Mouse (Mus musculus): ENCODE results near the gene Tcf21. TPM values are rescaled to one million over a fixed set of nuclear protein-coding genes. Genes with fewer than 3 reads are reported as not detected.

Gene Tcf21
- polyA plus RNA-seq, 1 experiment: not detected

GRCm38 (mm10) chr10:22818600-22819238 lies 1.3 kb downstream of the Tcf21 start:
- Histone ChIP-seq H3K4me3 (ENCODE audit: insufficient read depth, low read depth, low read length) (no peak overlapping the region), H3K27ac (ENCODE audit: insufficient read depth, low read depth, low read length) (no peak overlapping the region), H3K4me1 (ENCODE audit: control insufficient read depth, insufficient read depth, low read length) (no peaks in the 10 kb centered on the region)
- 4% methylated on average over 12 of the region's 12 CpGs for WGBS
- TF ChIP-seq CTCF (IDR thresholded peaks at IDR 0.05; ENCODE audit: insufficient read depth, low read depth, low read length) (no peak), POLR2A (IDR thresholded peaks at IDR 0.05; ENCODE audit: insufficient read depth, low read depth, low read length) (no peak)

GRCm38 (mm10) chr10:22817976-22818375 lies 2.0 kb downstream of the Tcf21 start:
- 7% methylated on average over 4 of the region's 4 CpGs for WGBS
- Histone ChIP-seq H3K4me3 (ENCODE audit: insufficient read depth, low read depth, low read length) (no peak overlapping the region), H3K4me1 (ENCODE audit: control insufficient read depth, insufficient read depth, low read length) (no peaks in the 10 kb centered on the region), H3K27ac (ENCODE audit: insufficient read depth, low read depth, low read length) (no peak overlapping the region)
- TF ChIP-seq CTCF (IDR thresholded peaks at IDR 0.05; ENCODE audit: insufficient read depth, low read depth, low read length) (no peak), POLR2A (IDR thresholded peaks at IDR 0.05; ENCODE audit: insufficient read depth, low read depth, low read length) (no peak)

GRCm38 (mm10) chr10:22817561-22817960 lies 2.4 kb downstream of the Tcf21 start:
- H3K4me1 ChIP-seq (ENCODE audit: control insufficient read depth, insufficient read depth, low read length): no peaks in the 10 kb centered on the region
- H3K27ac ChIP-seq (ENCODE audit: insufficient read depth, low read depth, low read length): no peak overlapping the region
- 3% methylated on average over 18 of the region's 18 CpGs for WGBS
- TF ChIP-seq POLR2A (IDR thresholded peaks at IDR 0.05; ENCODE audit: insufficient read depth, low read depth, low read length) (no peak), CTCF (IDR thresholded peaks at IDR 0.05; ENCODE audit: insufficient read depth, low read depth, low read length) (no peak)
- no peak overlapping the region for H3K4me3 ChIP-seq (ENCODE audit: insufficient read depth, low read depth, low read length)

DNA sequence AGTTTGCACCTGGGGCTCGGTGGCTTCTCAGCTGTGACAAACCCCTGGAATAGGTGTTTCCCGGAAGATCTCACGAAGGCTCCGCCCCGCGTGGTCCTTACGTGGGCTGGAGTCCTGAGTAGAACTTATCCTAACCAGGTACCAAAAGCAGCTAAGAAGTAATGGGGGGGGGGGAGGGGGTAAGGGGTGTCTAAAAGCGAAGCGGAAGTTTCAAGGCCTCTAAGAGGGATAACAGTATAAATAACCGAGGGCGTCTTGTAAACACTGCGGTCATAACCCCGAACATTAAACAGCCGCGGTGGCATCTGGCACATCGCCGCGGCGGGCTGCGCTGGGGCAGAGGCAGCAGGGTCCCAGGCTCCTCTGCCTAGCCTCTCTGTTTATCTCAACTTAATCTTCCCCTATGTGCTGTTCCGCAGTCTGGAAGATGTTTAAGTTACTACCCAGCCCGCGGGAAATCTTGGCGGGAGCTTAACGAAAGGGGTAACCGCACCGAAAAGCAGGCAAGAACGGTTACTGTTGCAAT lies 3.7 kb downstream of the Tcf21 start:
- no peaks in the 10 kb centered on the region for H3K4me1 ChIP-seq (ENCODE audit: control insufficient read depth, insufficient read depth, low read length)
- TF ChIP-seq CTCF (IDR thresholded peaks at IDR 0.05; ENCODE audit: insufficient read depth, low read depth, low read length): no peak
- WGBS: 2% methylated on average over 28 of the region's 28 CpGs
- H3K27ac ChIP-seq (ENCODE audit: insufficient read depth, low read depth, low read length): no peak overlapping the region
- no peak overlapping the region for H3K4me3 ChIP-seq (ENCODE audit: insufficient read depth, low read depth, low read length)

DNA sequence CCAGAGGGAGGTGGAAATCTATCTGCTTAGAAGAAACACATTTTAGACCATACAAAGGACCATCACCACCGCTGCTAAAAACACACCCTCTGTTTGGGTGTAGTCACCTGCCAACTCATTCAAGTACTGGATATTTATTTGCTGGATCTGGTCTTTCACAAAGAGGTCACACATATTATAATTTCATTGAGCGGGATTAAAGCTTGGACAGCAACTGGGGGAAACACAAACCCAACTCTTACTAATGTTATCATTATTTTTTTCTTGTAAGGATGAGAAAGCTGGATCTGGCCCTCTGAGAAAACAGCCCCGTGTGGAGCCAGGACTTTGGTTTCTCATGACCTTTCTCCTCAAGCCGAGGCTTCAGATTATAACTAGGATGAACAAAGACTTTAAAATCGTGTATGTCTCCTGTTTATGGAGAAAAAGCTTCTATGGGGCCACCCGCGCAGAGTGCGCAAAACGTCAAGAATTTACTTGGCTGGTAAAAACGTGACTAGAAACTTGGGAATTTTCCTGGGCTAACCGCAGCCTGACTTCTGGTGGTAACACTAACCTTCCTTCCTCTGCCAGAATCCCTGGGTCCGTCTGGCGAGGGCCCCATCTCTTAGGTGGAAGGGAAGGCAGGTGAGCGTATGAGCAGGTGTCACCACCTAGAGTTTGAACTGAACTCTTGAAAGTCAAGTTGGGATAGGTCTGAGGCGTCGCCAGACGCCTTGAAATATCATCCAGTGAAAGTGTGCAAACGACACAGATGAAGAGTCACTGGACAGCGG lies 4.3 kb downstream of the Tcf21 start:
- WGBS: 4% methylated on average over 19 of the region's 19 CpGs
- TF ChIP-seq CTCF (IDR thresholded peaks at IDR 0.05; ENCODE audit: insufficient read depth, low read depth, low read length) (no peak), POLR2A (IDR thresholded peaks at IDR 0.05; ENCODE audit: insufficient read depth, low read depth, low read length) (no peak)
- no peaks in the 10 kb centered on the region for H3K4me1 ChIP-seq (ENCODE audit: control insufficient read depth, insufficient read depth, low read length)
- H3K4me3 ChIP-seq (ENCODE audit: insufficient read depth, low read depth, low read length): no peak overlapping the region
- no peak overlapping the region for H3K27ac ChIP-seq (ENCODE audit: insufficient read depth, low read depth, low read length)

- WGBS: 1% methylated on average over 2 of the region's 2 CpGs
- no peaks in the 10 kb centered on the region for H3K4me1 ChIP-seq (ENCODE audit: control insufficient read depth, insufficient read depth, low read length)
These were observed 5.2 kb downstream of the Tcf21 start for GRCm38 (mm10) chr10:22814771-22815170.

GRCm38 (mm10) chr10:22814294-22814693 lies 5.7 kb downstream of the Tcf21 start:
- no peak overlapping the region for H3K4me3 ChIP-seq (ENCODE audit: insufficient read depth, low read depth, low read length)
- WGBS: under 1% methylated on average over 8 of the region's 8 CpGs
- H3K4me1 ChIP-seq (ENCODE audit: control insufficient read depth, insufficient read depth, low read length): no peaks in the 10 kb centered on the region
- H3K27ac ChIP-seq (ENCODE audit: insufficient read depth, low read depth, low read length): no peak overlapping the region
- no peak for TF ChIP-seq POLR2A (IDR thresholded peaks at IDR 0.05; ENCODE audit: insufficient read depth, low read depth, low read length)
- TF ChIP-seq CTCF (IDR thresholded peaks at IDR 0.05; ENCODE audit: insufficient read depth, low read depth, low read length): no peak

More at GRCm38 (mm10) chr10:22814771-22815170, 5.2 kb downstream of the Tcf21 start:
- TF ChIP-seq CTCF (IDR thresholded peaks at IDR 0.05; ENCODE audit: insufficient read depth, low read depth, low read length) (no peak), POLR2A (IDR thresholded peaks at IDR 0.05; ENCODE audit: insufficient read depth, low read depth, low read length) (no peak)
- Histone ChIP-seq H3K27ac (ENCODE audit: insufficient read depth, low read depth, low read length) (no peak overlapping the region), H3K4me3 (ENCODE audit: insufficient read depth, low read depth, low read length) (no peak overlapping the region)

GRCm38 (mm10) chr10:22813317-22813960 lies 6.5 kb downstream of the Tcf21 start:
- Histone ChIP-seq H3K4me3 (ENCODE audit: insufficient read depth, low read depth, low read length) (no peak overlapping the region), H3K27ac (ENCODE audit: insufficient read depth, low read depth, low read length) (no peak overlapping the region), H3K4me1 (ENCODE audit: control insufficient read depth, insufficient read depth, low read length) (no peaks in the 10 kb centered on the region)
- 3% methylated on average over 18 of the region's 18 CpGs for WGBS
- TF ChIP-seq POLR2A (IDR thresholded peaks at IDR 0.05; ENCODE audit: insufficient read depth, low read depth, low read length) (no peak), CTCF (IDR thresholded peaks at IDR 0.05; ENCODE audit: insufficient read depth, low read depth, low read length) (no peak)

- WGBS: 7% methylated on average over 12 of the region's 12 CpGs
- H3K27ac ChIP-seq (ENCODE audit: insufficient read depth, low read depth, low read length): no peak overlapping the region
- H3K4me3 ChIP-seq (ENCODE audit: insufficient read depth, low read depth, low read length): no peak overlapping the region
- no peak for TF ChIP-seq POLR2A (IDR thresholded peaks at IDR 0.05; ENCODE audit: insufficient read depth, low read depth, low read length)
- TF ChIP-seq CTCF (IDR thresholded peaks at IDR 0.05; ENCODE audit: insufficient read depth, low read depth, low read length): no peak
- H3K4me1 ChIP-seq (ENCODE audit: control insufficient read depth, insufficient read depth, low read length): no peaks in the 10 kb centered on the region
These were observed 8.1 kb downstream of the Tcf21 start for GRCm38 (mm10) chr10:22811921-22812320.
